Mouse (Mus musculus) midbrain, embryonic 13.5 days (tissue): ENCODE results near the gene Slc10a7. TPM values are rescaled to one million over a fixed set of nuclear protein-coding genes. Genes with fewer than 3 reads are reported as not detected.
"Not testable (repeated sequence)": the region's sequence is repeated elsewhere in the genome, so short reads cannot be mapped to it uniquely, and the experiment has no call there.

Source experiments
- ATAC-seq: fragments of 200-750 bp; cut with Nextera tagmentation; 2 replicates; pipeline ENCODE4 v1.8.0; 2017; ENCODE audit warnings: mild to moderate bottlenecking, moderate TSS enrichment, moderate library complexity
- H3K27ac ChIP-seq: fragments of 300-500 bp; sonication (generic); 2 replicates; pipeline ENCODE4 v1.5.1; 2015; ENCODE audit warnings: inconsistent platforms, mild to moderate bottlenecking, moderate library complexity
- H3K27me3 ChIP-seq: fragments of 300-500 bp; sonication (generic); 2 replicates; pipeline ENCODE4 v1.6.1; 2015; ENCODE audit warnings: mild to moderate bottlenecking, inconsistent platforms
- H3K36me3 ChIP-seq: fragments of 300-500 bp; sonication (generic); 2 replicates; pipeline ENCODE4 v1.6.1; 2015; ENCODE audit warnings: mild to moderate bottlenecking, inconsistent platforms
- H3K4me1 ChIP-seq: fragments of 300-500 bp; sonication (generic); replicated peaks from 2 replicates; pipeline ENCODE4 v1.6.1; 2015; ENCODE audit warnings: inconsistent platforms
- H3K4me2 ChIP-seq: fragments of 300-500 bp; sonication (generic); replicated peaks from 2 replicates; pipeline ENCODE4 v1.6.1; 2015; ENCODE audit warnings: moderate library complexity, mild to moderate bottlenecking, inconsistent platforms
- H3K4me3 ChIP-seq: fragments of 300-500 bp; sonication (generic); replicated peaks from 2 replicates; pipeline ENCODE4 v1.5.1; 2015; ENCODE audit warnings: mild to moderate bottlenecking, inconsistent platforms
- H3K9ac ChIP-seq: fragments of 300-500 bp; sonication (generic); replicated peaks from 2 replicates; pipeline ENCODE4 v1.6.1; 2015; ENCODE audit warnings: mild to moderate bottlenecking, inconsistent platforms
- H3K9me3 ChIP-seq: fragments of 300-500 bp; sonication (generic); 2 replicates; pipeline ENCODE4 v1.6.1; 2016; ENCODE audit warnings: mild to moderate bottlenecking, inconsistent platforms
- WGBS: fragments of 180-500 bp; shearing (Covaris S2); methylation state at CpG from one replicate; pipeline ENCODE4 v1.1.7; 2015; 5-methylcytosine and 5-hydroxymethylcytosine counted together
- polyA plus RNA-seq: library from polyadenylated mRNA; unstranded; fragments of >200 nt; fragmentation: Nextera tagmentation; extraction: Ambion mirVana; gene quantifications from 2 replicates; pipeline ENCODE4 v1.2.1, GENCODE M21; 2015

Gene Slc10a7
- polyA plus RNA-seq, 1 experiment from 2014 or later: 13.1 TPM

DNA sequence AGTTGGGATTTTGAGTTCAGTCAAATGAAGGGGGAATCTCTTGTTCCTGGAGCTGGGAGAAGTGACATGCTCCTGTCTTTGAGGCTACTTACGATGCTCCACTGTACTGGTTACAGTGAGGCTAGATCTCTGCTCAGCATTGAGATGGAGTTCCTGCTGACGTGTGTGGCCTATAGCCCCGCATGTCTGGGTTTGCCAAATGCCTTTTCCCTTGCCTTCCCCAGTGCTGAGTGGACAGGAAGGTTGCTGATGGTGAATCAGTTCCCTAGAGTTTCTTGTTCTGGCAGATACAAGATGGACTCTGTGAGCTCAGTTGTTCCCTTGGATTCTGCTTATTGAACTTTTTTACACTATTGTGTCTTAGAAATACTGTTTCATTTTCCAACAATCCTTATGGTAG, 1.8 kb downstream of the Slc10a7 start:
- H3K4me2 ChIP-seq: peak overlapping the region; percentile 25; the same call in 1 of the 2 replicates
- 71% methylated on average over 3 of the region's 3 CpGs for WGBS

GRCm38 (mm10) chr8:78513106-78513505, 4.0 kb downstream of the Slc10a7 start:
- H3K4me1 ChIP-seq: peaks cover 13% of the 10 kb centered on the region
- H3K9me3 ChIP-seq: no peaks in the 10 kb centered on the region
- no peak overlapping the region for H3K27ac ChIP-seq
- H3K27me3 ChIP-seq: no peaks in the 10 kb centered on the region
- no peak overlapping the region for H3K4me3 ChIP-seq
- ATAC-seq: no peak
- no peak overlapping the region for H3K9ac ChIP-seq
- H3K4me2 ChIP-seq: no peak overlapping the region
- peaks cover 21% of the 10 kb centered on the region for H3K36me3 ChIP-seq
- WGBS: 88% methylated on average over 4 of the region's 4 CpGs

More for the DNA sequence above, 1.8 kb downstream of the Slc10a7 start:
- H3K4me3 ChIP-seq: no peak overlapping the region
- no peak overlapping the region for H3K27ac ChIP-seq
- H3K4me1 ChIP-seq: peaks cover 24% of the 10 kb centered on the region
- 0 out of 2 replicates have a peak overlapping the region, but pooled peaks have one; percentile 41 for H3K9ac ChIP-seq
- no peak for ATAC-seq
- H3K27me3 ChIP-seq: no peaks in the 10 kb centered on the region
- H3K9me3 ChIP-seq: no peaks in the 10 kb centered on the region
- peaks cover 8% of the 10 kb centered on the region for H3K36me3 ChIP-seq

GRCm38 (mm10) chr8:78514706-78515105, 5.6 kb downstream of the Slc10a7 start:
- peaks cover 23% of the 10 kb centered on the region for H3K36me3 ChIP-seq
- ATAC-seq: no peak
- H3K9me3 ChIP-seq: no peaks in the 10 kb centered on the region
- no peak overlapping the region for H3K27ac ChIP-seq
- H3K27me3 ChIP-seq: no peaks in the 10 kb centered on the region
- H3K4me3 ChIP-seq: no peak overlapping the region
- peaks cover 13% of the 10 kb centered on the region for H3K4me1 ChIP-seq
- H3K9ac ChIP-seq: no peak overlapping the region
- no peak overlapping the region for H3K4me2 ChIP-seq
- 100% methylated on average over 1 of the region's 1 CpGs for WGBS

- 88% methylated on average over 3 of the region's 3 CpGs for WGBS
- Histone ChIP-seq H3K4me3 (no peak overlapping the region), H3K4me2 (no peak overlapping the region), H3K9me3 (no peaks in the 10 kb centered on the region), H3K27me3 (no peaks in the 10 kb centered on the region), H3K4me1 (peaks cover 11% of the 10 kb centered on the region), H3K36me3 (peaks cover 23% of the 10 kb centered on the region), H3K27ac (no peak overlapping the region), H3K9ac (no peak overlapping the region)
- no peak for ATAC-seq
Measured at GRCm38 (mm10) chr8:78515132-78515531, 6.0 kb downstream of the Slc10a7 start.

GRCm38 (mm10) chr8:78533981-78534380, 24.8 kb downstream of the Slc10a7 start:
- H3K9ac ChIP-seq: no peak overlapping the region
- H3K4me3 ChIP-seq: no peak overlapping the region
- no peak for ATAC-seq
- H3K27ac ChIP-seq: no peak overlapping the region
- no peaks in the 10 kb centered on the region for H3K27me3 ChIP-seq
- no peaks in the 10 kb centered on the region for H3K9me3 ChIP-seq
- H3K4me2 ChIP-seq: no peak overlapping the region
- peaks cover 38% of the 10 kb centered on the region for H3K36me3 ChIP-seq
- 83% methylated on average over 6 of the region's 6 CpGs for WGBS
- H3K4me1 ChIP-seq: no peaks in the 10 kb centered on the region

- Histone ChIP-seq H3K27me3 (no peaks in the 10 kb centered on the region), H3K4me1 (no peaks in the 10 kb centered on the region), H3K9me3 (no peaks in the 10 kb centered on the region), H3K27ac (no peak overlapping the region), H3K4me3 (no peak overlapping the region), H3K4me2 (no peak overlapping the region), H3K9ac (no peak overlapping the region), H3K36me3 (peaks cover 26% of the 10 kb centered on the region)
- ATAC-seq: no peak
- 82% methylated on average over 5 of the region's 5 CpGs for WGBS
Measured at GRCm38 (mm10) chr8:78536716-78537115, 27.6 kb downstream of the Slc10a7 start.

GRCm38 (mm10) chr8:78537795-78538194, 28.6 kb downstream of the Slc10a7 start:
- Histone ChIP-seq H3K4me2 (no peak overlapping the region), H3K9me3 (no peaks in the 10 kb centered on the region), H3K27me3 (no peaks in the 10 kb centered on the region), H3K4me3 (no peak overlapping the region), H3K9ac (no peak overlapping the region), H3K4me1 (no peaks in the 10 kb centered on the region), H3K36me3 (peaks cover 25% of the 10 kb centered on the region), H3K27ac (no peak overlapping the region)
- WGBS: 89% methylated on average over 3 of the region's 3 CpGs
- no peak for ATAC-seq

DNA sequence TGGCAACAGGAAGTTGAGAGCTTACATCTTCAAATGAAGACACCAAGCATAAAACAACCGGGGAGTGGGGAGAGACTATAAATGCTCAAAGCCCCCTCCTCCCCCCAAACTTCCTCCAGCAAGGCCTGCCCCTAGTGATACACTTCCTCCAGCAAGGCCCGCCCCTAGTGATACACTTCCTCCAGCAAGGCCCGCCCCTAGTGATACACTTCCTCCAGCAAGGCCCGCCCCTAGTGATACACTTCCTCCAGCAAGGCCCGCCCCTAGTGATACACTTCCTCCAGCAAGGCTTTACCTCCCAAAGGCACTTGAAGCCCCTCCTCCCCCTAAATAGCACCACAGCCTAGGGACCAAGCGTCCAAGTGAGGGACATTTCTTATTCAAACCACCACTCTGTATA, 33.5 kb downstream of the Slc10a7 start:
- H3K4me2 ChIP-seq, H3K4me1 ChIP-seq, ATAC-seq, H3K27ac ChIP-seq, H3K9ac ChIP-seq, H3K27me3 ChIP-seq, H3K4me3 ChIP-seq, H3K9me3 ChIP-seq: not testable (repeated sequence)
- peaks cover 23% of the 10 kb centered on the region for H3K36me3 ChIP-seq
- 99% methylated on average over 6 of the region's 6 CpGs for WGBS

GRCm38 (mm10) chr8:78543621-78544020, 34.5 kb downstream of the Slc10a7 start:
- peaks cover 17% of the 10 kb centered on the region for H3K36me3 ChIP-seq
- ATAC-seq: no peak
- no peaks in the 10 kb centered on the region for H3K4me1 ChIP-seq
- 43% methylated on average over 1 of the region's 1 CpGs for WGBS
- H3K27me3 ChIP-seq: no peaks in the 10 kb centered on the region
- no peak overlapping the region for H3K9ac ChIP-seq
- H3K4me2 ChIP-seq: no peak overlapping the region
- H3K27ac ChIP-seq: no peak overlapping the region
- H3K4me3 ChIP-seq: no peak overlapping the region
- no peaks in the 10 kb centered on the region for H3K9me3 ChIP-seq

GRCm38 (mm10) chr8:78544545-78544944, 35.4 kb downstream of the Slc10a7 start:
- no peak for ATAC-seq
- 89% methylated on average over 2 of the region's 2 CpGs for WGBS
- Histone ChIP-seq H3K9ac (no peak overlapping the region), H3K4me3 (no peak overlapping the region), H3K36me3 (peaks cover 17% of the 10 kb centered on the region), H3K27me3 (no peaks in the 10 kb centered on the region), H3K4me1 (peaks cover 2% of the 10 kb centered on the region; the same call in 1 of the 2 replicates), H3K9me3 (no peaks in the 10 kb centered on the region), H3K4me2 (no peak overlapping the region), H3K27ac (no peak overlapping the region)

GRCm38 (mm10) chr8:78545153-78545817, 36.1 kb downstream of the Slc10a7 start:
- H3K9ac ChIP-seq, H3K9me3 ChIP-seq, ATAC-seq, H3K4me1 ChIP-seq, H3K4me3 ChIP-seq, H3K27ac ChIP-seq, H3K4me2 ChIP-seq, H3K27me3 ChIP-seq: not testable (repeated sequence)
- WGBS: 54% methylated on average over 9 of the region's 14 CpGs
- H3K36me3 ChIP-seq: peaks cover 15% of the 10 kb centered on the region

DNA sequence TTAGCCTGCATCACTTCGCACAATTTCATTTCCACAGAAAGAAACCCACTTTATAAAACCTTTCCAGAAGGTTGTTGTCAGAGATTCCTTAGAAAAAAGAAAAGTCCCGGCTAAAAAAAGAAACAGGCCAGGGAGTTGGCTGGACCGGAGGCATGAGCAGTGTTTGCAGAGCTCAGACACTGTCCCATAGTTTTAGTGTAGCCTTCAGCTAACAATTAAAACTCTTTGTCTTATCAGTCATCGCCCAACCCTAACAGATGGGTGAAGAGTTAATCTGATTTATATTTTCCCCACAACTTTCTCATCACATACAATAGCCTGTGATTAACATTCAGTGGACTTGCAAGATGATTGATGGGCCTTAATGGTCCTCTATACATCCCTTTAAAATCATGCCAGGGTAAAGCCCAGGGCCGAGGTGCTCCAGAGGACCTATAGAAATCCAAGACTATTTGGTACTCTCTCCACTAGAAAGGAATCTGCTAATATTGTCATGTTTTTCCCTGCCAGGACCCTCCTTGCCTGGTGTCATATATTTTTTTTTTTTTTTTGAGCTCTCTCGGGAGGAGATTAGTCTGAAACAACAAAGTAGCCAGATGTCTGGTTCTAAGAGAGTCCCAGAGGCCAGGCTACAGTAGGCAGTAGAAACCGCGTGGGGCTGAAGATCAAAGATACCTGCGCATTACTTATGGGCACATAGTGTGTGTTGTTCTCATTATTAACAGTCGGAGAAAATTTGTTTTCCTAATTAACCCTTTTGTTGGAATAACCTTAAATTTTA, 41.0 kb downstream of the Slc10a7 start:
- peak overlapping the region; percentile 84 for H3K27ac ChIP-seq
- H3K9ac ChIP-seq: no peak overlapping the region
- peaks cover 29% of the 10 kb centered on the region for H3K4me1 ChIP-seq
- H3K9me3 ChIP-seq: no peaks in the 10 kb centered on the region
- ATAC-seq: peak; percentile 93
- no peaks in the 10 kb centered on the region for H3K27me3 ChIP-seq
- no peak overlapping the region for H3K4me3 ChIP-seq
- WGBS: 31% methylated on average over 10 of the region's 10 CpGs
- H3K36me3 ChIP-seq: no peaks in the 10 kb centered on the region
- no peak overlapping the region for H3K4me2 ChIP-seq
